Mouse (Mus musculus): ENCODE measurements around the gene Vmn1r148. TPM values are rescaled to one million over a fixed set of nuclear protein-coding genes. Genes with fewer than 3 reads are reported as not detected.

The Vmn1r148 gene
- not detected for polyA plus RNA-seq (2017; shearing (Covaris generic))

GRCm38 (mm10) chr7:22413283-22413682 is at the start of gene Vmn1r148:
Gene Vmn1r148, plus strand, starts transcription at chr7:22413583.

GRCm38 (mm10) chr7:22370939-22371338 is 42.4 kb upstream of the Vmn1r148 start, which contains the start of gene Gm8660:
Gene Gm8660, minus strand, starts transcription at chr7:22371039.

GRCm38 (mm10) chr7:22438129-22438528 is 24.7 kb downstream of the Vmn1r148 start, which contains the start of gene Vmn1r149:
Gene Vmn1r149, minus strand, starts transcription at chr7:22438229.

GRCm38 (mm10) chr7:22463975-22464374 is 50.6 kb downstream of the Vmn1r148 start, which contains the start of gene Gm10665:
Gene Gm10665, minus strand, starts transcription at chr7:22464075.

Other genes starting within 250 kb of the Vmn1r148 start
- not detected for gene Vmn1r142, start 249.5 kb upstream of the Vmn1r148 start, polyA plus RNA-seq (2017; shearing (Covaris generic))
- not detected for gene Vmn1r143, start 224.2 kb upstream of the Vmn1r148 start, polyA plus RNA-seq (2017; shearing (Covaris generic))
- gene Gm8653, start 212.3 kb upstream of the Vmn1r148 start, polyA plus RNA-seq (2017; shearing (Covaris generic)), result not detected
- gene Gm8453, start 184.1 kb upstream of the Vmn1r148 start, polyA plus RNA-seq (2017; shearing (Covaris generic)), result not detected
- gene Gm4187, start 83.9 kb upstream of the Vmn1r148 start, polyA plus RNA-seq (2017; shearing (Covaris generic)), result not detected
- not detected for gene Gm8660, start 42.5 kb upstream of the Vmn1r148 start, polyA plus RNA-seq (2017; shearing (Covaris generic))
- not detected for gene Vmn1r149, start 24.6 kb downstream of the Vmn1r148 start, polyA plus RNA-seq (2017; shearing (Covaris generic))
- not detected for gene Gm10665, start 50.5 kb downstream of the Vmn1r148 start, polyA plus RNA-seq (2017; shearing (Covaris generic))
- gene Vmn1r151, start 86.1 kb downstream of the Vmn1r148 start, polyA plus RNA-seq (2017; shearing (Covaris generic)), result not detected
- gene Vmn1r152, start 109.4 kb downstream of the Vmn1r148 start, polyA plus RNA-seq (2017; shearing (Covaris generic)), result under 1 TPM in 1 of 2 experiments, not detected in 1; 0.41 TPM
- gene Gm8677, start 121.3 kb downstream of the Vmn1r148 start, polyA plus RNA-seq (2017; shearing (Covaris generic)), result not detected
- not detected for gene Gm4201, start 151.8 kb downstream of the Vmn1r148 start, polyA plus RNA-seq (2017; shearing (Covaris generic))
- under 1 TPM in 1 of 2 experiments, not detected in 1; 0.36 TPM for gene Gm4565, start 174.5 kb downstream of the Vmn1r148 start, polyA plus RNA-seq (2017; shearing (Covaris generic))
- gene Vmn1r155, start 244.4 kb downstream of the Vmn1r148 start, polyA plus RNA-seq (2017; shearing (Covaris generic)), result under 1 TPM; 0.27 to 0.29 TPM